Mouse (Mus musculus) thymus, adult 2 months (tissue): ENCODE measurements around the gene Fbxl19. TPM values are rescaled to one million over a fixed set of nuclear protein-coding genes. Genes with fewer than 3 reads are reported as not detected.

Experiments
- DNase-seq: peaks from one replicate; pipeline ENCODE4 v3.0.0; 2021
- H3K27ac ChIP-seq: fragments of 200-500 bp; 2 replicates; pipeline ENCODE4 v1.5.1; 2012; ENCODE audit warnings: low read length, control low read depth; ENCODE audit not compliant: control insufficient read depth, insufficient read depth
- H3K27me3 ChIP-seq: fragments of 200-500 bp; 2 replicates; pipeline ENCODE4 v1.6.1; 2012; ENCODE audit warnings: mild to moderate bottlenecking, low read length, moderate library complexity, mixed read lengths; ENCODE audit not compliant: control insufficient read depth, insufficient read depth
- H3K36me3 ChIP-seq: fragments of 200-500 bp; 2 replicates; pipeline ENCODE4 v1.6.1; 2012; ENCODE audit warnings: mild to moderate bottlenecking, low read length, moderate library complexity; ENCODE audit not compliant: control insufficient read depth, insufficient read depth
- H3K4me1 ChIP-seq: fragments of 200-500 bp; replicated peaks from 2 replicates; pipeline ENCODE4 v1.6.1; 2012; ENCODE audit warnings: low read length; ENCODE audit not compliant: control insufficient read depth, insufficient read depth
- H3K4me3 ChIP-seq: fragments of 200-500 bp; 2 replicates; pipeline ENCODE4 v1.5.1; 2012; ENCODE audit warnings: mild to moderate bottlenecking, low read length, control low read depth, moderate library complexity; ENCODE audit not compliant: control insufficient read depth, insufficient read depth
- CTCF ChIP-seq: fragments of 200-500 bp; IDR thresholded peaks from 2 replicates; pipeline ENCODE4 v1.5.1; 2012; ENCODE audit warnings: mild to moderate bottlenecking, control low read depth, low read length, moderate library complexity, borderline replicate concordance; ENCODE audit not compliant: control insufficient read depth, poor library complexity, insufficient read depth; ENCODE audit errors: extremely low read depth
- POLR2A ChIP-seq: fragments of 200-500 bp; IDR thresholded peaks from 2 replicates; pipeline ENCODE4 v1.6.1; 2012; ENCODE audit warnings: mild to moderate bottlenecking, low read length, control low read depth, moderate library complexity; ENCODE audit not compliant: control insufficient read depth, poor library complexity, insufficient read depth; ENCODE audit errors: extremely low read depth
- WGBS: fragments of 180-500 bp; shearing (Covaris S2); methylation state at CpG from one replicate; pipeline ENCODE4 v1.1.7; 2018; 5-methylcytosine and 5-hydroxymethylcytosine counted together
- polyA plus RNA-seq: library from polyadenylated mRNA; depleted of rRNA; stranded (reverse); fragments of >200 nt; gene quantifications from 2 replicates; pipeline ENCODE4 v1.2.3, GENCODE M21; 2012

The Fbxl19 gene
- polyA plus RNA-seq, 1 experiment = 38.9 TPM

GRCm38 (mm10) chr7:127808821-127809220, 64.5 kb downstream of the Fbxl19 start:
- Histone ChIP-seq H3K4me3 (no peak overlapping the region), H3K36me3 (no peaks in the 10 kb centered on the region), H3K27me3 (no peaks in the 10 kb centered on the region), H3K4me1 (peaks cover 5% of the 10 kb centered on the region), H3K27ac (no peak overlapping the region)
- WGBS = 71% methylated on average over 5 of the region's 5 CpGs
- no peak for DNase-seq
- TF ChIP-seq CTCF (no peak), POLR2A (no peak)

GRCm38 (mm10) chr7:127809846-127810245, 65.5 kb downstream of the Fbxl19 start:
- H3K4me3 ChIP-seq = no peak overlapping the region
- DNase-seq = no peak
- no peak for TF ChIP-seq CTCF
- no peak for TF ChIP-seq POLR2A
- H3K27ac ChIP-seq = no peak overlapping the region
- H3K36me3 ChIP-seq = no peaks in the 10 kb centered on the region
- 91% methylated on average over 1 of the region's 1 CpGs for WGBS
- H3K4me1 ChIP-seq = peaks cover 5% of the 10 kb centered on the region
- H3K27me3 ChIP-seq = no peaks in the 10 kb centered on the region

- H3K27me3 ChIP-seq = no peaks in the 10 kb centered on the region
- TF ChIP-seq CTCF = no peak
- no peak for TF ChIP-seq POLR2A
- no peak for DNase-seq
- H3K4me1 ChIP-seq = peaks cover 6% of the 10 kb centered on the region
- 95% methylated on average over 10 of the region's 10 CpGs for WGBS
- no peak overlapping the region for H3K4me3 ChIP-seq
- no peaks in the 10 kb centered on the region for H3K36me3 ChIP-seq
- H3K27ac ChIP-seq = no peak overlapping the region
Measured at GRCm38 (mm10) chr7:127810650-127811049, 66.3 kb downstream of the Fbxl19 start.

GRCm38 (mm10) chr7:127811240-127811639, 66.9 kb downstream of the Fbxl19 start:
- no peak for DNase-seq
- TF ChIP-seq CTCF = no peak
- TF ChIP-seq POLR2A = no peak
- WGBS = 94% methylated on average over 4 of the region's 4 CpGs
- H3K27ac ChIP-seq = no peak overlapping the region
- H3K36me3 ChIP-seq = no peaks in the 10 kb centered on the region
- H3K4me1 ChIP-seq = peaks cover 12% of the 10 kb centered on the region
- no peak overlapping the region for H3K4me3 ChIP-seq
- H3K27me3 ChIP-seq = no peaks in the 10 kb centered on the region

GRCm38 (mm10) chr7:127812292-127812691, 67.9 kb downstream of the Fbxl19 start:
- Histone ChIP-seq H3K36me3 (no peaks in the 10 kb centered on the region), H3K27me3 (no peaks in the 10 kb centered on the region), H3K4me1 (peaks cover 13% of the 10 kb centered on the region), H3K4me3 (no peak overlapping the region), H3K27ac (no peak overlapping the region)
- no peak for DNase-seq
- TF ChIP-seq POLR2A (no peak), CTCF (no peak)
- 88% methylated on average over 3 of the region's 3 CpGs for WGBS

GRCm38 (mm10) chr7:127813821-127814220, 69.5 kb downstream of the Fbxl19 start:
- Histone ChIP-seq H3K27me3 (no peaks in the 10 kb centered on the region), H3K4me3 (no peak overlapping the region), H3K36me3 (no peaks in the 10 kb centered on the region), H3K4me1 (peaks cover 8% of the 10 kb centered on the region), H3K27ac (no peak overlapping the region)
- TF ChIP-seq CTCF (no peak), POLR2A (no peak)
- WGBS = 94% methylated on average over 4 of the region's 4 CpGs
- DNase-seq = no peak
